Mouse (Mus musculus): ENCODE measurements around the gene Ttc30a2. TPM values are rescaled to one million over a fixed set of nuclear protein-coding genes. Genes with fewer than 3 reads are reported as not detected.

Gene Ttc30a2
- polyA plus RNA-seq, 1 experiment from 2014 or later = 1.1 TPM

- peak overlapping the region; percentile 53 for H3K4me2 ChIP-seq (ENCODE audit: low read length)
- no peaks in the 10 kb centered on the region for H3K27me3 ChIP-seq (replicated peaks; ENCODE audit: control insufficient read depth, insufficient read depth, low read length)
- no peaks in the 10 kb centered on the region for H3K36me3 ChIP-seq (ENCODE audit: control insufficient read depth, insufficient read depth, low read length)
- peaks cover 17% of the 10 kb centered on the region for H3K4me1 ChIP-seq (ENCODE audit: control insufficient read depth, insufficient read depth, low read depth, low read length)
- peak; percentile 48; the same call in 1 of the 2 replicates for ATAC-seq
- peak overlapping the region; percentile 19 for H3K4me3 ChIP-seq (ENCODE audit: low read length)
- H3K9me3 ChIP-seq (ENCODE audit: control insufficient read depth, low read length) = no peaks in the 10 kb centered on the region
- peak overlapping the region; percentile 36 for H3K27ac ChIP-seq (ENCODE audit: low read depth, low read length)
- H3K9ac ChIP-seq (ENCODE audit: low read depth, low read length) = peak overlapping the region; percentile 22; the same call in 1 of the 2 replicates
- 14% methylated on average over 14 of the region's 14 CpGs for whole genome bisulfite sequencing
These were observed 13.5 kb downstream of the Ttc30a2 start for GRCm38 (mm10) chr2:75964512-75964911.

GRCm38 (mm10) chr2:75964051-75964450, 13.9 kb downstream of the Ttc30a2 start:
- Histone ChIP-seq H3K36me3 (ENCODE audit: control insufficient read depth, insufficient read depth, low read length) (no peaks in the 10 kb centered on the region), H3K9me3 (ENCODE audit: control insufficient read depth, low read length) (no peaks in the 10 kb centered on the region), H3K9ac (ENCODE audit: low read depth, low read length) (no peak overlapping the region), H3K27me3 (replicated peaks; ENCODE audit: control insufficient read depth, insufficient read depth, low read length) (no peaks in the 10 kb centered on the region), H3K4me3 (ENCODE audit: low read length) (no peak overlapping the region), H3K4me2 (ENCODE audit: low read length) (peak overlapping the region; percentile 53), H3K27ac (ENCODE audit: low read depth, low read length) (no peak overlapping the region), H3K4me1 (ENCODE audit: control insufficient read depth, insufficient read depth, low read depth, low read length) (peaks cover 21% of the 10 kb centered on the region)
- no peak for ATAC-seq
- WGBS = 68% methylated on average over 5 of the region's 5 CpGs

GRCm38 (mm10) chr2:75963211-75963840, 14.6 kb downstream of the Ttc30a2 start:
- Histone ChIP-seq H3K36me3 (ENCODE audit: control insufficient read depth, insufficient read depth, low read length) (no peaks in the 10 kb centered on the region), H3K27me3 (replicated peaks; ENCODE audit: control insufficient read depth, insufficient read depth, low read length) (no peaks in the 10 kb centered on the region), H3K4me2 (ENCODE audit: low read length) (no peak overlapping the region), H3K4me3 (ENCODE audit: low read length) (no peak overlapping the region), H3K9me3 (ENCODE audit: control insufficient read depth, low read length) (no peaks in the 10 kb centered on the region), H3K4me1 (ENCODE audit: control insufficient read depth, insufficient read depth, low read depth, low read length) (peaks cover 21% of the 10 kb centered on the region), H3K27ac (ENCODE audit: low read depth, low read length) (no peak overlapping the region; the same call in 1 of the 2 replicates), H3K9ac (ENCODE audit: low read depth, low read length) (no peak overlapping the region)
- WGBS = 64% methylated on average over 10 of the region's 10 CpGs
- no peak for ATAC-seq

GRCm38 (mm10) chr2:75960366-75961330, 17.3 kb downstream of the Ttc30a2 start:
- Histone ChIP-seq H3K4me3 (ENCODE audit: low read length) (no peak overlapping the region), H3K9ac (ENCODE audit: low read depth, low read length) (no peak overlapping the region; the same call in 1 of the 2 replicates), H3K4me1 (ENCODE audit: control insufficient read depth, insufficient read depth, low read depth, low read length) (peaks cover 21% of the 10 kb centered on the region), H3K9me3 (ENCODE audit: control insufficient read depth, low read length) (no peaks in the 10 kb centered on the region), H3K36me3 (ENCODE audit: control insufficient read depth, insufficient read depth, low read length) (no peaks in the 10 kb centered on the region), H3K27me3 (replicated peaks; ENCODE audit: control insufficient read depth, insufficient read depth, low read length) (no peaks in the 10 kb centered on the region), H3K27ac (ENCODE audit: low read depth, low read length) (peak overlapping the region; percentile 57), H3K4me2 (ENCODE audit: low read length) (peak overlapping the region; percentile 49)
- ATAC-seq = 0 out of 2 replicates have a peak, but pooled peaks have one; percentile 7
- 42% methylated on average over 15 of the region's 15 CpGs for WGBS

- Histone ChIP-seq H3K27me3 (replicated peaks; ENCODE audit: control insufficient read depth, insufficient read depth, low read length) (no peaks in the 10 kb centered on the region), H3K27ac (ENCODE audit: low read depth, low read length) (peak overlapping the region; percentile 57), H3K4me1 (ENCODE audit: control insufficient read depth, insufficient read depth, low read depth, low read length) (peaks cover 21% of the 10 kb centered on the region), H3K9ac (ENCODE audit: low read depth, low read length) (peak overlapping the region; percentile 32; the same call in 1 of the 2 replicates), H3K4me3 (ENCODE audit: low read length) (no peak overlapping the region), H3K9me3 (ENCODE audit: control insufficient read depth, low read length) (no peaks in the 10 kb centered on the region), H3K36me3 (ENCODE audit: control insufficient read depth, insufficient read depth, low read length) (no peaks in the 10 kb centered on the region), H3K4me2 (ENCODE audit: low read length) (peak overlapping the region; percentile 49)
- ATAC-seq = peak; percentile 86
- WGBS = 9% methylated on average over 15 of the region's 15 CpGs
These were observed 18.1 kb downstream of the Ttc30a2 start for GRCm38 (mm10) chr2:75959850-75960365.

GRCm38 (mm10) chr2:75959183-75959849, 18.7 kb downstream of the Ttc30a2 start:
- ATAC-seq = peak; percentile 34; the same call in 1 of the 2 replicates
- Histone ChIP-seq H3K4me2 (ENCODE audit: low read length) (peak overlapping the region; percentile 49), H3K4me1 (ENCODE audit: control insufficient read depth, insufficient read depth, low read depth, low read length) (peaks cover 17% of the 10 kb centered on the region), H3K27ac (ENCODE audit: low read depth, low read length) (peak overlapping the region; percentile 57; the same call in 1 of the 2 replicates), H3K36me3 (ENCODE audit: control insufficient read depth, insufficient read depth, low read length) (no peaks in the 10 kb centered on the region), H3K27me3 (replicated peaks; ENCODE audit: control insufficient read depth, insufficient read depth, low read length) (no peaks in the 10 kb centered on the region), H3K9ac (ENCODE audit: low read depth, low read length) (no peak overlapping the region), H3K9me3 (ENCODE audit: control insufficient read depth, low read length) (no peaks in the 10 kb centered on the region), H3K4me3 (ENCODE audit: low read length) (no peak overlapping the region)
- WGBS = 28% methylated on average over 18 of the region's 18 CpGs

GRCm38 (mm10) chr2:75955709-75956108, 22.3 kb downstream of the Ttc30a2 start:
- Histone ChIP-seq H3K4me3 (ENCODE audit: low read length) (no peak overlapping the region), H3K27ac (ENCODE audit: low read depth, low read length) (no peak overlapping the region), H3K4me1 (ENCODE audit: control insufficient read depth, insufficient read depth, low read depth, low read length) (peaks cover 16% of the 10 kb centered on the region), H3K27me3 (replicated peaks; ENCODE audit: control insufficient read depth, insufficient read depth, low read length) (no peaks in the 10 kb centered on the region), H3K9me3 (ENCODE audit: control insufficient read depth, low read length) (no peaks in the 10 kb centered on the region), H3K9ac (ENCODE audit: low read depth, low read length) (no peak overlapping the region), H3K4me2 (ENCODE audit: low read length) (no peak overlapping the region), H3K36me3 (ENCODE audit: control insufficient read depth, insufficient read depth, low read length) (no peaks in the 10 kb centered on the region)
- ATAC-seq = no peak
- 62% methylated on average over 14 of the region's 14 CpGs for WGBS

- WGBS = 90% methylated on average over 5 of the region's 5 CpGs
- ATAC-seq = no peak
- H3K27ac ChIP-seq (ENCODE audit: low read depth, low read length) = no peak overlapping the region
- H3K4me3 ChIP-seq (ENCODE audit: low read length) = no peak overlapping the region
- H3K9ac ChIP-seq (ENCODE audit: low read depth, low read length) = no peak overlapping the region
- no peaks in the 10 kb centered on the region for H3K9me3 ChIP-seq (ENCODE audit: control insufficient read depth, low read length)
- no peaks in the 10 kb centered on the region for H3K4me1 ChIP-seq (ENCODE audit: control insufficient read depth, insufficient read depth, low read depth, low read length)
- H3K36me3 ChIP-seq (ENCODE audit: control insufficient read depth, insufficient read depth, low read length) = no peaks in the 10 kb centered on the region
- H3K4me2 ChIP-seq (ENCODE audit: low read length) = no peak overlapping the region
- no peaks in the 10 kb centered on the region for H3K27me3 ChIP-seq (replicated peaks; ENCODE audit: control insufficient read depth, insufficient read depth, low read length)
These were observed 24.6 kb downstream of the Ttc30a2 start for GRCm38 (mm10) chr2:75953320-75953719.

Measured in hindbrain, embryonic 16.5 days (tissue).